Mouse (Mus musculus) naive thymus-derived CD4-positive, alpha-beta T cell, adult 2 months (primary cell): ENCODE data around the gene Smad6.

ENCODE experiments used
- DNase-seq: peaks from one replicate; pipeline ENCODE4 v3.0.0-alpha.2; 2011; ENCODE audit warnings: low read depth

Smad6 gene

DNA sequence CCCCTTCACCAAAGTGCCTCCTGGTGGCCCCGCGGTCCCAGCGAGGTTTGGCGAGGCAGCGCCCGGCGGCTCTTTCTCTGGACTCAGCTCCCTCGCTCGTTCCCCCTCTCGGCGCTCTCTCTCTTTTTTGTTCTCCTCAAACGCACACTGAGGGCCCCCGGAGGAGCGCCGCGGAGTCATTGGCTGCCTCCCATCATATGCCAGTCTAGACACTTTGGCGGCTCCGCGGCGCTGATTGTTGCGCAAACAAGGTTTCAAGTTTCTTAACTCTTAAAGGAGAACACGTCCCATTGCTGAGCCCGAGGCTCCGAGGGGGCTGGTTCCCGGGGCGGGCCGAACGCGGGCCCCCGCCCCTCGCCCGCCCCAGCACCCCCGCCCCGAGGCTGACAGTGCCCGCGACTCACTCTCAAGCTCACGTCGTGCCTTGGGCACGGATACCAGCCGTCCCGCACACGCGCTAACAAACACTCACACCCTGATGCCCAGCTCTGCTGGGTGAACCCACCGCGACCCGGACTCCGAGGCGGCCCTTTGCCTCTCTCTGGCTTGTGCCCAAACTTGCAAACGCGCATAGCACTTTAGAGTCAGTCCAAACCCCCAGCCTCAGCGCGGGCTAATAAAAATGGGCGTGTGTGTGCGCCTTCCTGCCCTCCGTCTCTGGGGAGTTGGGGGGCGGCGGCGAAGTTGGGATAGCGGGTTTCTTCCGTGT lies at the start of gene Smad6:
Smad6 (minus strand) TSS at position 207 of the 709 bp plus-strand sequence.
- DNase-seq, result peak; percentile 73

DNA sequence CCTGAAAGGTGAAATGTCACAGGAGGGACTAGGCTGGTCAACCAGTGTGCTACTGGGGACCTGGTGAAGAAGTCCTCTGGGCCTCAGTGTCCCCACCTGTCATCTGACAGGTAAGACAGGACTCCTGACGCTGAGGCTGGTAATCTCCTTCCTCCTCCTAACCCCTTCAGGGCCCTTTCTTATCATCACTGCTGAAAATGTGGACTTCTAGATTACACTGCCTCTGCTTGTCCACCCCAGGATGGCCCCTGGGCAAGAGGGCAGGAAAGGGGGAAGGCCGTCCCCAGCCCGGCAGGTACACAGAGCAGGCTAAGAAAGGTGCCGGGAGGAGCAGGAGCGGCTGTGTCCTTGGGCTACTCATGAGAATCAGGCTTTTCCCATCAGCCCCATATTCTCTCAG lies 48.8 kb upstream of the Smad6 start:
- DNase-seq, result no peak

DNA sequence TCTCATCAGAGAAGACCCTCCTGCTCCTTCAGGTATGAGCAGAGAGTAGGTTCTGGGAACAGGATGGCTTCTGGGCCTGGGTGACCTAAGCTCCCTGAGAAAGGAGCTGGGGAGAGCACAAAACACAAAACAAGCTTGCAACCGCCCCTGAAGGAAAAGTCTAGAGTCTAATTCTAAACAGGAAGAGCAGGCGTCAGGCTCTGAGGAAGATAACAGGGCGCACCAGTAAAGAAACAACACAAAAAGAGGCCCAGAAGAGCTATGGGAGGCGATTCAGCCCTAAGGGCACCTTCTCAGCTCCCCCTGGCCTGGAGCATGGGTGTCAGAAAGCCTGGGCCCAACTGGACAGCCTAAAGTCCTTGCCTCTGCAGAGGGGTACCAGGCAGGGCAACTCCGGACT lies 47.3 kb upstream of the Smad6 start:
- no peak for DNase-seq

DNA sequence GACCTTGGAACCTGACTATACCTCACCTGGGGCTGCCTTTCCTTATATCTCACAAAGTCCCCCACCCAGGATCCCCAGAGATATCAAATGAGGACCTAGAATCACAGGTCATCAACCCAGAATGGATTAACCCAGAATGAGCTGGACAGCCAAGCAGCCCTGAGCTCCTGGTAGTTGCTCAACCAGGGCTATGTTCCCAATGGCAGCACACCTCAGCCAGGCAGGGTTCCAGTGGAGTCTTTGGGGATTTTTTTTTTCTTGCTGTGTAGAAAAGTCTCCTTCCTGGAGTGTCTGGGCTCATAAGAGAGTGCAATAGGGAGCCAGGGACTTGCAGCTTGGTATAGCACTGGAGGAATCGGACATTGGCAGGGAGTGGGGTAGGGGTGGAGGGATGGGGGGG lies 46.7 kb upstream of the Smad6 start:
- DNase-seq, result no peak

DNA sequence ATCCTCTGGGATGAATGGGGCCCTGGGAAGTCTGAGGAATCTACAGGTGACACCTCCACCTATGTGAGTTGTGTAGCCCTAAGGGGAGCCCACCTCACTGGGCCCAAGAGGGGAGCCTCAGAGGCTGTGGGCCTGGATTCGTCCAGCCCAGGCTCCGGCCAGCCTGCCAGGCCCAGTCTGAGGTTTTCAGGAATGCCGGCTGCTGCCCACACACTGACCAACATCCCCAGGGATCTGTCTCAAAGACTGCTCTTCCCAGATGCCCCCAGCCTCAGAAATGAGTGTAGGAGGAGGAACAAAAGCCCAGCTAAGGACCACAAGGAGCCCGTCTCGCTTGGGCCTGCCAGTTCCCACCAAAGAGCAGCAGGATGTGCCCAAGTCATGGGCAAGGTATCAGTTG lies 45.9 kb upstream of the Smad6 start:
- no peak for DNase-seq

DNA sequence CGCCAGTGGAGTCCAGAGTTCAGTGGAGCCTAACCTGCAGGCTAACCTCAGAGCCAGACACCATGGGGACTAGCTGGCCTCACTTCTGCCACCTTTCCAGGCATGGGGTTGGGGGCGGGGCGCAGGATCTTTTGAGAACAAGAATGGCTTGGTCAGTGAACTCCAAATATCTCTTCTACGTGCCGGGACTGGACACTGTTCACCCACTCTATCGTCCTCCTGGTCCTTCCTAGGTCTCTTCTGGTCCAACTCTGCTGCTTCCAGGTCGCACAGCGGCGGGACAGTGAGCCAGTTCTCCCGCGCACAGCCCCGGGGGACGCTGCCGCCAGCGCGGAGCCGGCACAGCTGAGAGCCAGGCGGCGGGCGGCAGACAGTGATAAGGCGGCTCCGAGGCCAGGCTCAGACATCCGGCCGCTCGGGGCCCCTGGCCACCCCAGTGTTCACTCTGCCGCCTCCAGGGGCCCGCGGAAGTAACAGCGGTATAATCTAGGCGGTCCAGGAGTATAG lies 38.2 kb upstream of the Smad6 start:
- no peak for DNase-seq

DNA sequence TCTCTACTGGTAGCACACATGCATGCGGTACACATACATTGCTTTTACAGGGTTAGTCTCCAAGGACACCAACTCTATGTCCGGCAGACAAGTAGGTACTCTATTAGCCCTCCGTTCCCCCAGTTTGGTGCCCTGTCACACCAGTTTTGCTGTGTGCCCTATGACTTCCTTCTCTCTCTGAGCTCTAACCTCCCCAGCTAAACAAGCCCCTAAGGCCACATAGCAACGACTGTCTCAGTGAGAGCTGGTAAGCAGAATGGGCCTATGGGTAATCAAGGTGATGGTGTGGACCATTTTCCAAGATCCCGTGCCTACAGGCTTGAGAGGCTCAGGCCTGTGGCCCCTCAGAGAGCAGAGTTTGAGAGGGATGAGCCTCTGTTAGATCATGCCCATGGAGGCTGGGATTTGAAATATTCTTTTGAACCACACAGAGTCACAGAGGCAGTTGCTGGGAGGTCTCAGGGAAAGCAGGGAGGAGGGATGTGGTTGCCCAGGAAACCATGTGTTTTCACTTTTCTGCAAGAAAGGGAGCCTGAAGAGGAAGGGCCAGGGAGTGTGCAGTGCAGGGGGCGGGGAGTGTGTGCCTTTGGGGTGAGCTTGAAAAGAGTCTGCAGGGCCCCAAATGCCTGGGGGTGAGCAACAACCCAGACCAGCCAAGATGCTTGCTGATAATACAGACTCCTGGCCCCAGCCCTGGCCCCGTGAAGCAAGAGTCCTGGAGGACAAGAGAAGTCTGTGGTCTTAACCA lies 36.2 kb upstream of the Smad6 start:
- DNase-seq, result no peak

DNA sequence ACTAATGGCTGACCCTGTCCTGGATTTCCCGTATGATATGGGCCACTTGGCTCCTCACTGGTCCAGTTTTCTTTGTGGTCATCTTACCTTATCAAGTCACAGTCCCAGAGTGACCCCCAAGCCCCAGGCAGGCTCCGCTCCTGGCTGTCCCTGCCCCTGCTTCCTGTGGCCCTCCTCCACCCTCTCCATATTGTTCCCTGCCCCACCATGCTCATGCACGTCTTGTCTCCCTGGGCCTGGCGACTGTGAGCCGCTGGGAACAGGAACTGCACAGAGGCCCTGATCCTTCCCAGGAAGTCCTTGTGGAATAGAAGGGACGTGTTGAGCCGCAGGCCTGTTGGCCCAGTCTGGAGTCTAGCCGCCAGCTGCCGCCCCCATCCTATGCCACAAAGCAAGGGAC lies 33.3 kb upstream of the Smad6 start:
- no peak for DNase-seq

DNA sequence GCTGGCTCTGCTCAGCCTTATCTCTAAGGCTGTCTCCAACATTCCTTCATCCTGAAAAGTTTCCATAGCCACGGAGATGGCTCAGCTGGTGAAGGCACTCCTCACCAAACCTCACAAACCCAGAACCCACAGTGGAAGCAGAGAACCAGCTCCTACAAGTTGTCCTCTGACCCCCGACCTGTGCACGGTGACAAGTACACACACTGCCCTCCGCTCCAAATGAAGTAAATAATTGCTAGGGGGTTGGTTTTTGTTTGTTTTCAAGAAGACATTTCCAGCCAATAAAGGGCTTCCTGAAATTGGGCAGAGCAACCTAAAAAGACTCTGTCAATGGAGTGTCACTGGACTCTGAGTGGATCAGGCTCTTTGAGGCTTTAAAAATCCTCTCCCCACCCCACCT lies 31.9 kb upstream of the Smad6 start:
- no peak for DNase-seq

DNA sequence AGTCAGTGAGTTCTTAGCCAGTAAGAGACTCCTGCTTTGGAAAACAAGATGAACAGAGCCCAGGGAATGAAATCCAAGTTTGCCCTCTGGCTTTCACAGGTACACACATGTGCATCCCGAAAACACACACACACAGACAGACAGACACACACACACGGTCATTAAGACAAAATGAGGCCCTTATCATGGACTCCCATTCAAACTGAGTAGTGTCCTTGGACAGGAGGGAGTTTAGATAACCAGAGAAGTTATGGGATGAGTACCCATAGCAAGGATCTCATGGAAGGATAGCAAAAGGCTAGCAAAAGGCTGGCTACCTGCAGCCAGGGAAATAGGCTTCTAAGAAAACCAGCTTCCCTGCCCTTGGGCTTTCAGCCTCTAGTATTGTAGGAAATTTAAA lies 29.4 kb upstream of the Smad6 start:
- DNase-seq, result no peak

DNA sequence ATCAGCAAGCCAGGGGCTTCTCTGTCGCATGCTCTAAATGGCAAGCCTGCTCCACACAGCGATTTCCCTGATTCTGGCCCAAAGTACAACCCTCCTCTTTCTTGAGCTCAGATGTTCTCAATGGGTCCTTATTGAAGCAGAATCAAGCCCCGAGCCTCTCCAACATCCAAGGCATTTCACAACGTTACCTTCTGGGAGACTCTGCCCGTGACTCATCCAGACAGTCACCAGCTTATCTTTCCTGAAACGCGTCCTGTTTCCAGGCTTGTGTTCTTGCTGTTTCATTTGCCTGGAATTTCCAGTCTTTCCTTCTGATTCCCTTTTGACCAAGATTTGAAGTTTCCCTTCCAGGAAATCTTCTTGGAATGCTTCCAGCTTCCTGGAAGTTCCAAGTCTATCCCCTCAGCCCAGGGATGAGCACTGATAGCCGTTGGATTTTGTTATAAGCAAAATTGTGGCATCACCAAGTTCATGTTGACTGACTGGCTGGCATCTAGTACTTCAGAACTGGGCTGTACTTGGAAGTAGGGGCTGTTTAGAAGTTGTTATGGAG lies 28.7 kb upstream of the Smad6 start:
- no peak for DNase-seq

DNA sequence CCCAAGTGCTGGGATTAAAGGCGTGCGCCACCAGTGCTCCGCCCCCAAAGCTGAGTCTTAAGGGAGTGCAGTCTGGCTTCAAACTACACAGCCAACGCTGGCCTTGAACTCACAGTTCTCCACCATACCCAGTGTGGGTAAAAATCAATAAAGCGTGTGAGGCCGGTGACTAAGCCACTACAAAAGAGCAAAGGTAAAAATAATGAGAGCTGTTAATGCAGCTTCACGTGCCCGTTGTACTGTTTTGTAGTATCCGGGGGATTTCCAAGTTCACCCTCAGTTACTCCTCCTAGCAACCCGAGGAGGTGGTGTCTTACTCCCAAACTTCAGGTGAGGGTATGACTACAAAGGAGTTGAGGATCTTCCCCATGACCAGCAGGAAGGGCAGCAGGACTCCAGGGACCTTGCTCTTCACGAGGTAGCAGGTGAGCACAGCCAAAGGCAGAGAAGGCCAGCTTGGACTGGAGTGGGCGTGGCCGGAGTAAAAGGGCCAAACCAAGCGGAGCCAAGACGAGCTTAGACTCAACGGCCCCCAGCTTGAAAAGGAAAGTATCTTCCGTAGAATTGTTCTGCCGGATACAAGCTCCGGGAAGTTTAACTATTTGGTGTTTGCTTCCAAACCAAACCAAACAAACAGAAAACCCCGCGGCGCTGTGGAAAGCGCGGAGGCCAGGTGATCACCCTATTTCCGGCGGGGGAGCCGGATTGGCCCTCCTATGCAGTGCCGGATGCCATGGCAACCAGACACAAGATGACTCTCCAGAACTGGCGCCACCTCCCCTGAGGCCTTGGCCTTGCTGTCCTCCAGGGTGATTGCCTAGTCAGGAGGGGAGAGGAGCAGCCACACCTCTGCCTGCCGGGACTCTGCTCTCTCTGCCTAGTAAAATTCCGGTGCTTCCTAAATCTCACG lies 27.9 kb upstream of the Smad6 start:
- DNase-seq, result peak; percentile 79

DNA sequence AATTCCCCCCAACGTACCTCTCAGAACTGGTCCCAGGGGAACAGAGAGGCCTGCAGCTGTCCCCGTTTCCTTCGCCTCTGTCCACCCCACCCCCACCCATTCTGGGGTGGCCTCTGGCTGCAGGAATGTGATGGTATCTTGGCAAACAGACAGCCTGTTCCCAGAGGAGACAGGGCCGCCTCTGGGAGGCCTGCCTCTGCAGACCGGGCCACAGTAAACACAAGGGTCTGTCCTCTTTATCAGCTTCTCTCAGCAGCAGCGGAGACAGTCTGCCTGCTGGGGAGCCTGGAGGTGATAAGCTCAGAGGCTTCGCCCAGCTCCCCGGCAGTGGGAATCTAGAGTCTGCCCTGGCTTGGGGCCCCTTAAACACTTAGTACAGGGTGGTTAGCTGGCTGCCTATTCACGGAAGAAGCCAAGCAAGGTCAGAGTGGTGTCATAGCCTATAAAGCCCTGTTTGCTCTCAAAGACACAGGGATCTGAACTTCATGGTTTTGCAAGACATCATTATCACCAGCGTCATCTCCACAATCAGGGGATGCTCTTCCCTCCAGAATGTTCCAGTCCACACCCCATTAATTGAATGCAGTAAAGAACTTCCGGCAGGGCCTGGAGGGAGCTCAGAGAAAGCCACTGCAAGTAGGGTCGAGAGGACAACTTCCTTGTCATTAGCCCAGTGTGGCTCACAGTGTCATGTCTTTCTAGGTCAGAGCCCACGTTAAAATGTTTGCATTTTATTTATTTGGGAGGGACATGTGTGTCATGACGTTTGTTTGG lies 23.4 kb upstream of the Smad6 start:
- DNase-seq, result no peak

DNA sequence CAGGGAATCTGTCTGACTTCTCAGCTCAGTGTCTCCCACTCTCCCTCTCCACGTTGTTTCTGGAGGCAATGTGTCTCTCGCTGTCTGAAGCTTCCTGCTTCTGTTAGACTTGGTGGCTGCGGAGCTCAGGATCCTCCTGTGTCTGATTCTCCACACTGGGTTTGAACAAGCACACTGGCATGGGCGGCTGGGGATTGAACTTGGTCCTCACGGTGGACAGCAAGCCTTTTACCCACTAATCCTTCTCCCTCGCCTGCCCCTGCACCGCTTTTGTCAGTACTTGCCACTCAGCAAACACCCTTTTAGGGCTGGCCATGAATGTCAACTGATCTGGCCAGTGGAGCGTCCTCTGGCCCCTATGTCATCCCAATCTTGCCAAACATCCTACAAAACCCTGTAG lies 22.5 kb upstream of the Smad6 start:
- no peak for DNase-seq

DNA sequence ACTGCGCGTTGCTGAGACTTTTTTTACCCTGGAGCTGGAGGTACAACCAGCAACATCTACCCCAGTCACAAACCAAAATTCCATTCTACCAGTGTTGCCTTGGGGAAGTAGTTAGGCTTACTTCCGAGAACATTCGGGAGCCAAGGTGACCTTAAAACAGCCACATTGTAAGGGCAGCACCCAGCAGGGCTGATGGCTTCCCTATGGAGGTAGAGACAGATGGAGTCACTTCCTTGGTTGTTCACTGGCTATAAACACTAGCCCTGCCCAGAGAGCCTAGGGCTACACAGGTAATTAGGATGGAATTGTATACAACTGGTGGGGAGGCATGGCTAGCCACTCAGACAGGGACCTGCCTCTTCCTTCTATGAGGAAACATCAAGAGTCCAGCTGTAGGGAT lies 21.1 kb upstream of the Smad6 start:
- DNase-seq, result no peak

DNA sequence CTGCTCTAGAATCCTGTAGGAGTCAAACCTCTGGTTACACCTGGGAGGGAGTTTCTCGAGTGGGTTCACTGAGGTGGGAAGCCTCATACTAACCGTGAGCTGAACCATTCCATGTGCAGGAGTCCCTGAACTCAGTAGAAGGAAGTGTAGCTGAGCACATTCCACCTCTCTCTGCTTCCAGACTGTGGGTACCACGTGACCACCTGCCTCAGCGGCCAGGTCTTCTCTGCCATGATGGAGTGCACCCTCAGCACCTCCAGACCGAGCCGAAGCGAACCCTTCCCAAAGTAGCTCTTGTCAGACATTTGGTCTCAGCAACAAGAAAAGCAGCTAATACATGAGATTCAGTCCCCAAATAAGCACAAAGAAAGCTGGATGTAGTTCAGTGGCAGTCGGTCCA lies 20.4 kb upstream of the Smad6 start:
- DNase-seq, result no peak

DNA sequence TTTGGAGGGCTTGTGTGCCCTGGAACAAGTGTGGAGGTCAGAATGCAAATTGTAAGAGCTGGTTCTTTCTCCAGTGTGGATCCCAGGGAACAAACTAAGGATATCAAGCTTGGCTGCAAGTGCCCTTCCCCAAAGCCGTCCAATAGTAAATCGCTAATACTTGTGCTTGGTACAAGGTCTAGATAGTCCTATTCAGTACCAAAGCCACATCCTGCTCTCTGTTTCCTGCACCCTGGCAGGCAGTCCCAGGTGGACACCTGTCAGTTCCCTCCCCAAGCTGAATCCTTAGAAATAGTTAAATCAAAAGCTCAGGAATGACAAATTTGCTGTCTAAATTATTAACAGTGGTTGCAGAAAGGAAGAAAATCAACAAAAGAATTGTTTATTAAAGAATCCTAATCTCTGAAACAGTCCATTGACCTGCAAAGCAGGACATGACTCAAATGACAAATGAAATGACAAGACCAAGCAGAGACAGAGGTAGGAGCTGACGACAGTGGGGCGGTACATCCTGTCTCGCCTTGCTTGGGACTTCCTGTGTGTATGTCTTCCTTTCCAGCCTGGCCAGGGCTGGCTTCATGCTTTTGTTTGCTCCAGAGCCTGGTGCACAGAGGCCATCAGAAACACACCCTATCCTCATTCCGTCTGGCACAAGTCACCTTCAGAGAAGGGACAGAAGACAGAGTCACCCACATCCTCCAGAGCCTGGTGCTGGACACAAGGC lies 8.2 kb upstream of the Smad6 start:
- DNase-seq, result peak; percentile 50

DNA sequence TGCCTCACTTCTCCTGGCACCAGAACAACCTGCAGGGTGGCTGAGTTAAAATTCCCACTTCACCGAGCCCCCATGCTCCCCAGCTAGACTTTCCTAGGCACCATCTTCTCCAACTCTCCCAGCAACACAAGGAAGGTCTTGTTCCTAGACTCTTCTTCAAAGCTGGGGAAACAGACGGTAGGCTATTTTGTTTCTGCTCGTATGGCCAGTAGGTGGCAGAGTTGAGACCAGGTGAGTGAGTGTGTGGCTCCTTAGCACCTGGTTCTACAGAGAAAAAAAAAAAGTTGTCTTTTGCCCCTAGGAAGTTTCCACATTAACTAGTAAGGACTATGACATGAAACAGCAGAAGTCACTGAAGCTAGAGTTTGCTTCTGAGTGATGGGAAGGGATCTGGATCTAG lies 3.7 kb upstream of the Smad6 start:
- DNase-seq, result peak; percentile 81

DNA sequence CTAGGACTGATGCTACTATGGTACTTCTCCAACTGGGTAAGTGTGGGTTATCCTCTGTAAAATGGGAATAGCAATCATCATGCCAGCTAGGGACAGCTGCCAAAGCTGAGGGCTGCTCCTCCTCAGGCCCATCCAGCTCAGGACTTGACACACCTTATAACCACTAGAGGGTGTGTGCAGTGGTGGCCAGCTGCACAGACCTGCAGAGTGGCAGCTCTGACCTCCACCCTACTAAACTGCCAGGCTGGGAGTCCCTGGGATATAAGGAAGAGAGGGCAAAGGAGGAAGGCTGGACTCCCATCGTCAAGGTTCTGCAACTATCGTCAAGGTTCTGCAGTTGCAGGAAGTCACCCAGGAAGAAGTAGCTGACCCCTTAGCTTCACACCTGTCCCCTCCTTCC lies 3.1 kb upstream of the Smad6 start:
- peak; percentile 23 for DNase-seq

DNA sequence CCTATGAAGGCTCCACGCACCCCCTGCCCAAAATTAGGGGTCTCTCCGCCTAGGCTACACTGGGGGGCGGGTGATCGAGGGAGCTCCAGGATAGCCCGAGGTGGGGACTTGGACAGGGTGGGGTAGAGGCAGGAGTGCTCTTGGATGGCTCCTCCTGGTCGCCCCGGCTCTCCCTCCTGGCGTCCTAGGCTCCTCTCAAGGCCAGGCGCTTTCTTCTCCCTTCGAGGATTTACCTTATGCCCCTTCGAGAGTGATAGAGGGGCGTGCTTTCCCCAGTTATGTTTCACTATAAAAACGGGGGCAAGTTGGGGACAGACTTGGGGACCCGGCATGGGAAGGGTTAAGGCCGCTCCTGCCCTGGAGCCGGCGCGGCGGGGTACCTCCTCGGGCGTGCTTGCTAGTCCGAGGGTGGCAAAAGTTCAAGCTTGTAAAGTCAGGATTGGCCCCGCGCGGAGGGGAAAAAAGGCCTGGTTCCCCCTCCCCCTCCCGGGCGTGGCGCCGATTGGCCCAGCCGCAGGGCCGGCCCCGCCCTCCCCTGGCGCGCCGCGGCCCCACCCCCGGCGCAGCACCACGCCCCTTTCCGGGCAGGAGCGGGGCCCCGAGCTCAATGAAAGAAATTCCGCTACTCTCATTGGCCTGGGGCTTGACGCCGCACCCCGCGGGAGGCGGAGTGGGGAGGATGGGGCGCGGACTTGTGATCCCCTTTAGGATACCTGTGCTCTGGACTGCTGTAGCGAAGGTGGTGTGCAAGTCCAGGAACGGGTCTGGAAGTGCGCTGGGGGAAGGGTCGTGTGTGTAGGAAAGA lies 905 bp upstream of the Smad6 start:
- peak; percentile 92 for DNase-seq
